Mouse (Mus musculus) MEL (cell line): ENCODE measurements around the gene Gm45716. TPM values are rescaled to one million over a fixed set of nuclear protein-coding genes. Genes with fewer than 3 reads are reported as not detected.
"Not testable (repeated sequence)": the region's sequence is repeated elsewhere in the genome, so short reads cannot be mapped to it uniquely, and the experiment has no call there.

Experiments used
- DNase-seq: peaks from one replicate; pipeline ENCODE4 v3.0.0; 2011; ENCODE audit warnings: low read depth, low spot score
- H3K27ac ChIP-seq: 2 replicates; pipeline ENCODE4 v1.5.1; 2012; ENCODE audit warnings: low read depth, mild to moderate bottlenecking, control low read depth, low read length, moderate library complexity; ENCODE audit not compliant: control insufficient read depth
- H3K27me3 ChIP-seq, 2 experiments: fragments of 150-350 bp in 1 of 2; sonication (generic) in 1 of 2; 2 replicates each; pipeline ENCODE4 v1.6.1; 2012; ENCODE audit warnings: low read length in 2 of 2, mild to moderate bottlenecking in 2 of 2, improper control_type of control experiment in 1 of 2, moderate library complexity in 1 of 2; ENCODE audit not compliant: insufficient read depth in 2 of 2, control insufficient read depth in 1 of 2
- H3K36me3 ChIP-seq, 2 experiments: 2 replicates each; pipeline ENCODE4 v1.6.1; 2012 to 2014; ENCODE audit warnings: low read length in 2 of 2, improper control_type of control experiment in 1 of 2, inconsistent platforms in 1 of 2, mild to moderate bottlenecking in 1 of 2; ENCODE audit not compliant: insufficient read depth in 2 of 2, control insufficient read depth in 1 of 2
- H3K4me1 ChIP-seq, 2 experiments: fragments of 150-350 bp in 1 of 2; sonication (generic) in 1 of 2; 2 replicates each; pipeline ENCODE4 v1.6.1; 2012; ENCODE audit warnings: low read length in 2 of 2, improper control_type of control experiment in 1 of 2, mild to moderate bottlenecking in 1 of 2; ENCODE audit not compliant: insufficient read depth in 2 of 2, control insufficient read depth in 1 of 2
- H3K4me3 ChIP-seq, 2 experiments: fragments of 150-350 bp in 1 of 2; sonication (generic) in 1 of 2; 2 replicates each; pipeline ENCODE4 v1.5.1; 2012; ENCODE audit warnings: low read depth in 2 of 2, low read length in 2 of 2, mild to moderate bottlenecking in 2 of 2, moderate library complexity in 2 of 2, control low read depth in 1 of 2, improper control_type of control experiment in 1 of 2; ENCODE audit not compliant: control insufficient read depth in 1 of 2, insufficient read depth in 1 of 2
- H3K79me2 ChIP-seq: 2 replicates; pipeline ENCODE4 v1.6.1; 2012; ENCODE audit warnings: mild to moderate bottlenecking, low read length, moderate library complexity; ENCODE audit not compliant: control insufficient read depth, poor library complexity, insufficient read depth
- H3K9ac ChIP-seq: 2 replicates; pipeline ENCODE4 v1.6.1; 2012; ENCODE audit warnings: low read depth, mild to moderate bottlenecking, control low read depth, low read length, moderate library complexity; ENCODE audit not compliant: control insufficient read depth, poor library complexity, severe bottlenecking
- H3K9me3 ChIP-seq: fragments of 150-350 bp; sonication (generic); replicated peaks from 2 replicates; pipeline ENCODE4 v1.6.1; 2012; ENCODE audit warnings: mild to moderate bottlenecking, low read length, improper control_type of control experiment, moderate library complexity; ENCODE audit not compliant: insufficient read depth
- BHLHE40 ChIP-seq: IDR thresholded peaks from 2 replicates; pipeline ENCODE4 v1.6.1; 2012; ENCODE audit warnings: low read depth, mild to moderate bottlenecking, inconsistent platforms, low read length, improper control_type of control experiment, borderline replicate concordance
- CHD2 ChIP-seq: IDR thresholded peaks from 2 replicates; pipeline ENCODE4 v1.6.1; 2011; ENCODE audit warnings: low read length, improper control_type of control experiment
- CTCF ChIP-seq, 3 experiments: IDR thresholded peaks in 2 of 3; conservative IDR thresholded peaks in 1 of 3; 2 replicates each; pipeline ENCODE4 v1.5.1; 2011 to 2012; ENCODE audit warnings: low read length in 3 of 3, low read depth in 2 of 3, mild to moderate bottlenecking in 2 of 3, improper control_type of control experiment in 1 of 3, inconsistent platforms in 1 of 3, mixed read lengths in 1 of 3, moderate library complexity in 1 of 3; ENCODE audit not compliant: control insufficient read depth in 1 of 3, insufficient read depth in 1 of 3, poor library complexity in 1 of 3, severe bottlenecking in 1 of 3
- E2F4 ChIP-seq: IDR thresholded peaks from 2 replicates; pipeline ENCODE4 v1.6.1; 2011; ENCODE audit warnings: low read depth, low read length, improper control_type of control experiment, borderline replicate concordance
- ELF1 ChIP-seq: IDR thresholded peaks from 2 replicates; pipeline ENCODE4 v1.6.1; 2014; ENCODE audit warnings: low read depth, mild to moderate bottlenecking, inconsistent platforms, low read length, improper control_type of control experiment, moderate library complexity
- EP300 ChIP-seq, 2 experiments: IDR thresholded peaks; 2 replicates each; pipeline ENCODE4 v1.6.1; 2011; ENCODE audit warnings: improper control_type of control experiment in 2 of 2, low read length in 2 of 2, low read depth in 1 of 2, mild to moderate bottlenecking in 1 of 2
- ETS1 ChIP-seq: IDR thresholded peaks from 2 replicates; pipeline ENCODE4 v1.6.1; 2012; ENCODE audit warnings: low read depth, mild to moderate bottlenecking, inconsistent platforms, low read length, improper control_type of control experiment, moderate library complexity
- GATA1 ChIP-seq: IDR thresholded peaks from 2 replicates; pipeline ENCODE4 v1.6.1; 2011; ENCODE audit warnings: low read depth, low read length, improper control_type of control experiment
- HCFC1 ChIP-seq: IDR thresholded peaks from 2 replicates; pipeline ENCODE4 v1.6.1; 2012; ENCODE audit warnings: low read depth, mild to moderate bottlenecking, inconsistent platforms, low read length, improper control_type of control experiment, moderate library complexity
- JUND ChIP-seq: IDR thresholded peaks from 2 replicates; pipeline ENCODE4 v1.6.1; 2011; ENCODE audit warnings: low read depth, mild to moderate bottlenecking, improper control_type of control experiment, low read length
- MAFK ChIP-seq: IDR thresholded peaks from 2 replicates; pipeline ENCODE4 v1.6.1; 2011; ENCODE audit warnings: low read depth, mild to moderate bottlenecking, low read length, improper control_type of control experiment, borderline replicate concordance
- MAX ChIP-seq: IDR thresholded peaks from 2 replicates; pipeline ENCODE4 v1.6.1; 2011; ENCODE audit warnings: low read length, improper control_type of control experiment
- MEF2A ChIP-seq: IDR thresholded peaks from 2 replicates; pipeline ENCODE4 v1.6.1; 2014; ENCODE audit warnings: low read depth, mild to moderate bottlenecking, inconsistent platforms, low read length, improper control_type of control experiment; ENCODE audit not compliant: poor library complexity, insufficient replicate concordance, severe bottlenecking; ENCODE audit errors: extremely low read depth
- MXI1 ChIP-seq: IDR thresholded peaks from 2 replicates; pipeline ENCODE4 v1.6.1; 2011; ENCODE audit warnings: mild to moderate bottlenecking, low read depth, low read length, improper control_type of control experiment
- MYB ChIP-seq: IDR thresholded peaks from 2 replicates; pipeline ENCODE4 v1.6.1; 2011; ENCODE audit warnings: mild to moderate bottlenecking, low read depth, low read length, improper control_type of control experiment
- MYC ChIP-seq: IDR thresholded peaks from 2 replicates; pipeline ENCODE4 v1.6.1; 2011; ENCODE audit warnings: low read depth, mild to moderate bottlenecking, low read length, improper control_type of control experiment, moderate library complexity
- POLR2A ChIP-seq, 2 experiments: IDR thresholded peaks; 2 replicates each; pipeline ENCODE4 v1.6.1; 2011 to 2012; ENCODE audit warnings: low read length in 2 of 2, mild to moderate bottlenecking in 2 of 2, control low read depth in 1 of 2, improper control_type of control experiment in 1 of 2, low read depth in 1 of 2, moderate library complexity in 1 of 2; ENCODE audit not compliant: control insufficient read depth in 1 of 2, insufficient read depth in 1 of 2, poor library complexity in 1 of 2
- POLR2AphosphoS5 ChIP-seq: IDR thresholded peaks from 2 replicates; pipeline ENCODE4 v1.6.1; 2012; ENCODE audit warnings: low read depth, borderline replicate concordance, mild to moderate bottlenecking, inconsistent platforms, low read length, moderate library complexity, mixed read lengths
- RAD21 ChIP-seq: IDR thresholded peaks from 2 replicates; pipeline ENCODE4 v1.6.1; 2011; ENCODE audit warnings: mild to moderate bottlenecking, low read depth, low read length, improper control_type of control experiment
- RCOR1 ChIP-seq: IDR thresholded peaks from 2 replicates; pipeline ENCODE4 v1.6.1; 2012; ENCODE audit warnings: low read depth, mild to moderate bottlenecking, inconsistent platforms, low read length, improper control_type of control experiment
- SIN3A ChIP-seq: IDR thresholded peaks from 2 replicates; pipeline ENCODE4 v1.6.1; 2012; ENCODE audit warnings: low read length, improper control_type of control experiment, inconsistent platforms
- SMC3 ChIP-seq: IDR thresholded peaks from 2 replicates; pipeline ENCODE4 v1.6.1; 2011; ENCODE audit warnings: low read depth, low read length, improper control_type of control experiment
- TCF12 ChIP-seq: IDR thresholded peaks from 2 replicates; pipeline ENCODE4 v1.6.1; 2014; ENCODE audit warnings: low read depth, mild to moderate bottlenecking, inconsistent platforms, low read length, improper control_type of control experiment, moderate library complexity
- UBTF ChIP-seq: IDR thresholded peaks from 2 replicates; pipeline ENCODE4 v1.6.1; 2012; ENCODE audit warnings: low read depth, mild to moderate bottlenecking, inconsistent platforms, low read length, improper control_type of control experiment, moderate library complexity, borderline replicate concordance; ENCODE audit not compliant: insufficient read depth
- USF1 ChIP-seq: IDR thresholded peaks from 2 replicates; pipeline ENCODE4 v1.6.1; 2014; ENCODE audit warnings: low read depth, mild to moderate bottlenecking, inconsistent platforms, low read length, improper control_type of control experiment, moderate library complexity
- USF2 ChIP-seq, 2 experiments: IDR thresholded peaks; 2 replicates each; pipeline ENCODE4 v1.6.1; 2011 to 2012; ENCODE audit warnings: improper control_type of control experiment in 2 of 2, low read length in 2 of 2, borderline replicate concordance in 1 of 2, inconsistent platforms in 1 of 2, low read depth in 1 of 2, mild to moderate bottlenecking in 1 of 2; ENCODE audit not compliant: insufficient read depth in 1 of 2
- ZC3H11A ChIP-seq: IDR thresholded peaks from 2 replicates; pipeline ENCODE4 v1.6.1; 2012; ENCODE audit warnings: low read depth, mild to moderate bottlenecking, inconsistent platforms, low read length, improper control_type of control experiment
- ZMIZ1 ChIP-seq: IDR thresholded peaks from 2 replicates; pipeline ENCODE4 v1.6.1; 2012; ENCODE audit warnings: low read depth, mild to moderate bottlenecking, inconsistent platforms, low read length, improper control_type of control experiment, moderate library complexity
- ZNF384 ChIP-seq: IDR thresholded peaks from 2 replicates; pipeline ENCODE4 v1.6.1; 2012; ENCODE audit warnings: low read depth, mild to moderate bottlenecking, inconsistent platforms, low read length, improper control_type of control experiment
- polyA plus RNA-seq, 2 experiments: library from polyadenylated mRNA; stranded (reverse) in 1 of 2; unstranded in 1 of 2; fragments of >175 nt in 1 of 2; fragments of >200 nt in 1 of 2; gene quantifications; 2 replicates each; pipeline versions ENCODE4 v1.2.1 to v1.2.4; 2012; ENCODE audit warnings: low replicate concordance in 2 of 2, low read depth in 1 of 2; ENCODE audit not compliant: insufficient read length in 2 of 2, insufficient read depth in 1 of 2, missing spikeins in 1 of 2
- total RNA-seq: library from RNA; depleted of rRNA; stranded (reverse); fragments of 300-350 nt; gene quantifications from 2 replicates; pipeline ENCODE4 v1.2.3, GENCODE M21; 2012

Gene Gm45716
- total and polyA plus RNA-seq, 3 experiments: 2.9 to 4.1 TPM; not detected in 1

- H3K4me3 ChIP-seq, H3K27ac ChIP-seq: not testable (repeated sequence)
- peak; percentile 33 for DNase-seq
These were observed 94.5 kb downstream of the Gm45716 start for GRCm38 (mm10) chr11:90281943-90282342.

GRCm38 (mm10) chr11:90283159-90283558 is 95.7 kb downstream of the Gm45716 start:
- Histone ChIP-seq H3K9ac (no peak overlapping the region; the same call in 1 of the 2 replicates), H3K9me3 (no peaks in the 10 kb centered on the region), H3K27me3 (no peaks in the 10 kb centered on the region), H3K4me3 (no peak overlapping the region), H3K4me1 (peaks cover 19 to 37% of the 10 kb centered on the region in 2 experiments), H3K79me2 (no peaks in the 10 kb centered on the region), H3K36me3 (peaks cover 0 to 33% of the 10 kb centered on the region in 2 experiments; a peak in 2 of 4 replicates), H3K27ac (peak overlapping the region; percentile 87)
- peak; percentile 79 for DNase-seq
- no peak for TF ChIP-seq E2F4
- TF ChIP-seq MXI1: peak; percentile 50; the same call in 1 of the 2 replicates
- no peak for TF ChIP-seq CHD2
- TF ChIP-seq USF1: no peak
- 0 out of 2 replicates have a peak, but pooled peaks have one; percentile 43 for TF ChIP-seq MAX
- TF ChIP-seq MYC: peak; percentile 52; the same call in 1 of the 2 replicates
- TF ChIP-seq UBTF: no peak
- TF ChIP-seq POLR2AphosphoS5: no peak
- TF ChIP-seq GATA1: peak; percentile 83
- peak; percentile 70 for TF ChIP-seq RCOR1
- peak; percentile 20; the same call in 1 of the 2 replicates for TF ChIP-seq MAFK
- TF ChIP-seq MEF2A: 0 out of 2 replicates have a peak, but pooled peaks have one; percentile 15
- TF ChIP-seq ZNF384: peak; percentile 18; the same call in 1 of the 2 replicates
- no peak for TF ChIP-seq USF2 (IDR thresholded peaks at IDR 0.05; ENCODE audit: borderline replicate concordance in 1 of 2, insufficient read depth in 1 of 2, low read depth in 1 of 2, low read length in 2 of 2)
- no peak for TF ChIP-seq CTCF (IDR thresholded peaks at IDR 0.05 in 2 of 3, conservative IDR thresholded peaks at IDR 0.05 in 1 of 3; ENCODE audit: control insufficient read depth in 1 of 3, insufficient read depth in 1 of 3, low read depth in 2 of 3, low read length in 3 of 3, poor library complexity in 1 of 3, severe bottlenecking in 1 of 3)
- peak; percentile 79 to 88 for TF ChIP-seq EP300 (IDR thresholded peaks at IDR 0.05; ENCODE audit: low read depth in 1 of 2, low read length in 2 of 2)
- TF ChIP-seq ELF1: peak; percentile 59
- TF ChIP-seq BHLHE40: peak; percentile 47; the same call in 1 of the 2 replicates
- no peak for TF ChIP-seq ZC3H11A
- TF ChIP-seq POLR2A (IDR thresholded peaks at IDR 0.05; ENCODE audit: control insufficient read depth in 1 of 2, insufficient read depth in 1 of 2, low read depth in 1 of 2, low read length in 2 of 2, poor library complexity in 1 of 2): no peak
- peak; percentile 62 for TF ChIP-seq SIN3A
- peak; percentile 90; the same call in 1 of the 2 replicates for TF ChIP-seq JUND
- TF ChIP-seq TCF12: peak; percentile 83
- TF ChIP-seq ETS1: peak; percentile 84
- TF ChIP-seq MYB: peak; percentile 88
- peak; percentile 49; the same call in 1 of the 2 replicates for TF ChIP-seq HCFC1
- 0 out of 2 replicates have a peak, but pooled peaks have one; percentile 17 for TF ChIP-seq ZMIZ1
- no peak for TF ChIP-seq RAD21

More at GRCm38 (mm10) chr11:90281943-90282342, 94.5 kb downstream of the Gm45716 start:
- H3K9ac ChIP-seq, H3K79me2 ChIP-seq, H3K9me3 ChIP-seq, H3K27me3 ChIP-seq: not testable (repeated sequence)
- TF ChIP-seq CTCF (IDR thresholded peaks at IDR 0.05 in 2 of 3, conservative IDR thresholded peaks at IDR 0.05 in 1 of 3; ENCODE audit: control insufficient read depth in 1 of 3, insufficient read depth in 1 of 3, low read depth in 2 of 3, low read length in 3 of 3, poor library complexity in 1 of 3, severe bottlenecking in 1 of 3): peak in 1 of 3 experiments; percentile 31; a peak in 2 of 6 replicates
- peak; percentile 31 for TF ChIP-seq SMC3
- peaks cover 19 to 32% of the 10 kb centered on the region in 2 experiments for H3K4me1 ChIP-seq
- H3K36me3 ChIP-seq: peaks cover 0 to 30% of the 10 kb centered on the region in 2 experiments; a peak in 2 of 4 replicates
